Mouse (Mus musculus): ENCODE measurements around the gene Il5. TPM values are rescaled to one million over a fixed set of nuclear protein-coding genes. Genes with fewer than 3 reads are reported as not detected.

Il5 gene
- polyA plus RNA-seq, 1 experiment: not detected

DNA sequence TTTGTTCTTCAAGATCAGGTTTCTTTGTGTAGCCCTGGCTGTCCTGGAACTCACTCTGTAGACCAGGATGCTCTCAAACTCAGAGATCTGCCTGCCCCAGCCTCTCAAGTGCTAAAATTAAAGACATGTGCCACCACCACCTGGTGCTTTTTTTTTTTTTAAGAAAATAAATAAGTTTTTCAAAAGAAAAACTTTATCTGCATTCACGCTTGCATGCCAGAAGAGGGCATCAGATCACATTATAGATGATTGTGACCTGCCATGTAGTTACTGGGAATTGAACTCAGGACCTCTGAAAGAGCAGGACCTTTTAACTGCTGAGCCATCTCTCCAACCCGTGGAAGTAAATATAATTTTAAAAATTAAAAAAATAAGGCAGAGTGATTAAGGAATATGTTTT, 24.7 kb downstream of the Il5 start:
- TF ChIP-seq MYOG (IDR thresholded peaks at IDR 0.05; ENCODE audit: control insufficient read depth, extremely low read depth, insufficient read length) (no peak), USF1 (IDR thresholded peaks at IDR 0.05; ENCODE audit: low read depth) (no peak)
- Histone ChIP-seq H3K27me3 (ENCODE audit: control insufficient read depth, insufficient read depth, insufficient read length) (no peaks in the 10 kb centered on the region), H3K79me3 (ENCODE audit: low read depth) (no peaks in the 10 kb centered on the region), H3K36me3 (ENCODE audit: control insufficient read depth, insufficient read depth) (no peaks in the 10 kb centered on the region), H3K79me2 (ENCODE audit: control insufficient read depth, insufficient read depth) (no peaks in the 10 kb centered on the region), H3ac (ENCODE audit: control insufficient read depth, insufficient read length, low read depth) (no peak overlapping the region), H3K4me3 (ENCODE audit: insufficient read depth, poor library complexity, severe bottlenecking) (no peak overlapping the region)

DNA sequence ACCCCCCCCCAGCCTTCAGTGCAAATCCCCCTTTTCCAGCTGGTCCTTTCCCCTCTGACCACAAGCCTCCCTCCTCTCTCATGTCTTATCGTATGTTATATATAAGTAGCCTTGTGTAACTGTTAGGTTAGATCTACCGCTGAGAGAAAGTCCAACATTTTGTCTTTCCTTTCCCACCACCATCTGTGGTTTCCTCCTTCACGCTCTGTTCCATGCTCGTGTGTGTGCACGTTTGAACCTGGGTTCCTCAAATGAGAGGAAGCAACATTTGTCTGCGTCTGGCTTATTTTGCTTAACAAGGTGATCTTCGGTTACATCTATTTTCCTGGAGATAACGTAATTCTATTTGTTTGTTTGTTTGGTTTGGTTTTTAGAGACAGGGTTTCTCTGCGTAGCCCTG, 27.4 kb downstream of the Il5 start:
- H3K4me3 ChIP-seq (ENCODE audit: insufficient read depth, poor library complexity, severe bottlenecking): no peak overlapping the region
- H3ac ChIP-seq (ENCODE audit: control insufficient read depth, insufficient read length, low read depth): no peak overlapping the region
- TF ChIP-seq USF1 (IDR thresholded peaks at IDR 0.05; ENCODE audit: low read depth) (no peak), CTCF (IDR thresholded peaks at IDR 0.05; ENCODE audit: control insufficient read depth, insufficient read depth, insufficient read length) (no peak), MYOD1 (IDR thresholded peaks at IDR 0.05; ENCODE audit: control insufficient read depth, insufficient read length, low read depth) (no peak), CEBPB (IDR thresholded peaks at IDR 0.05; ENCODE audit: low read depth) (no peak), MAX (IDR thresholded peaks at IDR 0.05) (no peak), MYOG (IDR thresholded peaks at IDR 0.05; ENCODE audit: control insufficient read depth, extremely low read depth, insufficient read length) (no peak), FOSL1 (IDR thresholded peaks at IDR 0.05; ENCODE audit: insufficient read depth, low read length, poor library complexity, severe bottlenecking) (no peak)
- no peaks in the 10 kb centered on the region for H3K27me3 ChIP-seq (ENCODE audit: control insufficient read depth, insufficient read depth, insufficient read length)
- no peaks in the 10 kb centered on the region for H3K36me3 ChIP-seq (ENCODE audit: control insufficient read depth, insufficient read depth)
- H3K79me2 ChIP-seq (ENCODE audit: control insufficient read depth, insufficient read depth): no peaks in the 10 kb centered on the region
- no peaks in the 10 kb centered on the region for H3K79me3 ChIP-seq (ENCODE audit: low read depth)

DNA sequence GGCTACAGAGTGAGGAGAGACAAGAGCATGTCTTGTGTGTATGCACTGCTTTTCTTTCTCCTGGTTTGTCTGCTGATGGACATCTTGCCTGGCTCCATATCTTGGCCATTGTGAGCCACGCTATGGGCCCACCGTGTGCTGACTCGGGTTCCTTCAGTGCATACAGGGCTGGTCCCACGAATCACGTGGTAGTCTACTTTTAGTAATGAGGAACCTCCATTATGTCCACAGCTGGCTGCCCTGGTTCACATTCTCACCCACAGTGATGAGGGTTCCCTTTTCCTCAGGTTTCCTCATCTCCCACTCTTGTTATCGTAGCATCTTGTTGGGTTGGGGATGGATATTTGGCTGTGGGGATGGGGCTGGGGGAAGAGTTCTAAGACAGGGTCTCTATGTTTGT, 28.0 kb downstream of the Il5 start:
- H3K4me3 ChIP-seq (ENCODE audit: insufficient read depth, poor library complexity, severe bottlenecking): no peak overlapping the region
- no peaks in the 10 kb centered on the region for H3K79me2 ChIP-seq (ENCODE audit: control insufficient read depth, insufficient read depth)
- no peaks in the 10 kb centered on the region for H3K36me3 ChIP-seq (ENCODE audit: control insufficient read depth, insufficient read depth)
- no peaks in the 10 kb centered on the region for H3K79me3 ChIP-seq (ENCODE audit: low read depth)
- H3ac ChIP-seq (ENCODE audit: control insufficient read depth, insufficient read length, low read depth): no peak overlapping the region
- H3K27me3 ChIP-seq (ENCODE audit: control insufficient read depth, insufficient read depth, insufficient read length): no peaks in the 10 kb centered on the region
- TF ChIP-seq MYOG (IDR thresholded peaks at IDR 0.05; ENCODE audit: control insufficient read depth, extremely low read depth, insufficient read length) (no peak), MYOD1 (IDR thresholded peaks at IDR 0.05; ENCODE audit: control insufficient read depth, insufficient read length, low read depth) (no peak), FOSL1 (IDR thresholded peaks at IDR 0.05; ENCODE audit: insufficient read depth, low read length, poor library complexity, severe bottlenecking) (no peak), USF1 (IDR thresholded peaks at IDR 0.05; ENCODE audit: low read depth) (no peak), MAX (IDR thresholded peaks at IDR 0.05) (no peak), CEBPB (IDR thresholded peaks at IDR 0.05; ENCODE audit: low read depth) (no peak), CTCF (IDR thresholded peaks at IDR 0.05; ENCODE audit: control insufficient read depth, insufficient read depth, insufficient read length) (no peak)

DNA sequence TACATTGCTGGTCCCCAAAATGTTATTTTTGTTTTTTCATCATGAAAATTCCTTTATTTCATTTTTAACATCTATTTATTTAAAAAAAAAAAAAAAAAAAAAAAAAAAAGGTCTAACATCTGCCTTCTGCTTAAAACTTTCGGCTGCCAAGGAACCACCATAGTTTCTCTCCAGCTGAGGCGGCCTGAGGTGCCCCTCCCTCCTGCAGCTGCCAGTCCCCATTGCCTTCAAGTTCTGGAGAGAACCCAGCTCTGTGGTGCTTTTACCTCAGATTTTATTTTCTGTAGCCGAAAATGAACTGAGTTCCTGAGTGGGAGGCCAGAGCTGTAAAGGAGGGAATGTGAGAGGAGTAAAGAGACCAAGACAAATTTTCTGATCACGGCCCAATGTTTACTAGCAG, 28.7 kb downstream of the Il5 start:
- Histone ChIP-seq H3K4me3 (ENCODE audit: insufficient read depth, poor library complexity, severe bottlenecking) (no peak overlapping the region), H3ac (ENCODE audit: control insufficient read depth, insufficient read length, low read depth) (no peak overlapping the region), H3K79me3 (ENCODE audit: low read depth) (no peaks in the 10 kb centered on the region), H3K79me2 (ENCODE audit: control insufficient read depth, insufficient read depth) (no peaks in the 10 kb centered on the region), H3K36me3 (ENCODE audit: control insufficient read depth, insufficient read depth) (no peaks in the 10 kb centered on the region), H3K27me3 (ENCODE audit: control insufficient read depth, insufficient read depth, insufficient read length) (no peaks in the 10 kb centered on the region)
- no peak for TF ChIP-seq CEBPB (IDR thresholded peaks at IDR 0.05; ENCODE audit: low read depth)
- TF ChIP-seq MYOD1 (IDR thresholded peaks at IDR 0.05; ENCODE audit: control insufficient read depth, insufficient read length, low read depth): no peak
- TF ChIP-seq FOSL1 (IDR thresholded peaks at IDR 0.05; ENCODE audit: insufficient read depth, low read length, poor library complexity, severe bottlenecking): no peak
- no peak for TF ChIP-seq MAX (IDR thresholded peaks at IDR 0.05)
- no peak for TF ChIP-seq CTCF (IDR thresholded peaks at IDR 0.05; ENCODE audit: control insufficient read depth, insufficient read depth, insufficient read length)
- no peak for TF ChIP-seq USF1 (IDR thresholded peaks at IDR 0.05; ENCODE audit: low read depth)
- TF ChIP-seq MYOG (IDR thresholded peaks at IDR 0.05; ENCODE audit: control insufficient read depth, extremely low read depth, insufficient read length): no peak

DNA sequence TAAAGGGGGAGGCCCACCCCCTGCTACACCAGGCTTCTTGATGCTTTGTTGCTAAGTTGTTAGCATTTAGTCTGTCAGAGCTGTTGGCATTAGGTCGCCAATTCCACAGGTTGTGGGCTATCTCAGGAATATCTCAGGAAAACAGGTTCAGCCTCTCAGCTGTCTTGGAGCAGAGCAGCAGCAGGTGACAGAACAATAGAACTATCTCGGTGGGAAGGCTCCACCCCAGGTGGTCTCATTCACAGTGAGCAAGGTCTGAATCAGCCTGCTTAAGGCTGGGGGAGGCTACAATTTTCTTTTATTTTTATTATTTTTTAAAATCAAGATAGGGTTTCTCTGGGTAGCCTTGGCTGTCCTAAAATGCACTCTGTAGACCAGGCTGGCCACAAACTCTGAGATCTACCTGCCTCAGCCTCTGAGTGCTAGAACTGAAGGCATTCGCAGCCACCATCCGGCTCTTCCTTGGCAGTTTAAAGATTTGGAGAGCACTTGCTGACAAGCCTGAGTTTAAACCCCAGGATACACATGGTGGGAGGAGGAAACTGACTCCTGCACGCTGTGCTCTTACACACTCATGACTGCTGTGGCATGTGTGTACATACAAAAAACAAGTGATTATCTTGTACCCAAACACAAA, 29.2 kb downstream of the Il5 start:
- Histone ChIP-seq H3ac (ENCODE audit: control insufficient read depth, insufficient read length, low read depth) (no peak overlapping the region), H3K79me2 (ENCODE audit: control insufficient read depth, insufficient read depth) (no peaks in the 10 kb centered on the region), H3K27me3 (ENCODE audit: control insufficient read depth, insufficient read depth, insufficient read length) (no peaks in the 10 kb centered on the region), H3K4me3 (ENCODE audit: insufficient read depth, poor library complexity, severe bottlenecking) (no peak overlapping the region), H3K79me3 (ENCODE audit: low read depth) (no peaks in the 10 kb centered on the region), H3K36me3 (ENCODE audit: control insufficient read depth, insufficient read depth) (no peaks in the 10 kb centered on the region)
- TF ChIP-seq MYOG (IDR thresholded peaks at IDR 0.05; ENCODE audit: control insufficient read depth, extremely low read depth, insufficient read length) (no peak), FOSL1 (IDR thresholded peaks at IDR 0.05; ENCODE audit: insufficient read depth, low read length, poor library complexity, severe bottlenecking) (no peak), CTCF (IDR thresholded peaks at IDR 0.05; ENCODE audit: control insufficient read depth, insufficient read depth, insufficient read length) (no peak), CEBPB (IDR thresholded peaks at IDR 0.05; ENCODE audit: low read depth) (no peak), USF1 (IDR thresholded peaks at IDR 0.05; ENCODE audit: low read depth) (no peak), MAX (IDR thresholded peaks at IDR 0.05) (no peak), MYOD1 (IDR thresholded peaks at IDR 0.05; ENCODE audit: control insufficient read depth, insufficient read length, low read depth) (no peak)

DNA sequence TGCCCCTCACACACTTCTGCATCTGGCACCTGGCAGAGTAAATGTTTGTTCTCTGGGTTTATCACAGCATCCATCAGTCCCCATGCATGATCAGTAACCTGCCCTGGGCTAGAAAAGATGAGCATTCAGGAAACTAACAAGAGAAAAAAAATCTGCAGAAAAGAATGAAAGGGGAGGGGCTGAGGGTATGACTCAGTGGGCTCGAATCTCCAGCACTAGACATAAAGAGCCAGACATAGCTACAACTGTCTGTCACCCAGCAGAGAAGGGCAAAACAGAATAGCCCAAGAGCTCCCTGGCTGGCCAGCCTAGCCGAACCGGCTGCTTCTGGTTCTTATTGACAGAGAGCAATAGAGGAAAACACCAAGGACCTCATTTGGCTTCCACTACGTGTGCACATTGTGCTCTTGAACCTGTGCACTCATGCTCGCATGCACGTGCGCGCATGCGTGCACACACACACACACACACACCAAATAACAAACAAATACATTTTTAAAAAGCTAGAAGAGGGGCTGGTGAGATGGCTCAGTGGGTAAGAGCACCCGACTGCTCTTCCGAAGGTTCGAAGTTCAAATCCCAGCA, 34.5 kb downstream of the Il5 start:
- TF ChIP-seq USF1 (IDR thresholded peaks at IDR 0.05; ENCODE audit: low read depth) (no peak), CTCF (IDR thresholded peaks at IDR 0.05; ENCODE audit: control insufficient read depth, insufficient read depth, insufficient read length) (no peak), MAX (IDR thresholded peaks at IDR 0.05) (no peak), MYOD1 (IDR thresholded peaks at IDR 0.05; ENCODE audit: control insufficient read depth, insufficient read length, low read depth) (no peak), MYOG (IDR thresholded peaks at IDR 0.05; ENCODE audit: control insufficient read depth, extremely low read depth, insufficient read length) (no peak), CEBPB (IDR thresholded peaks at IDR 0.05; ENCODE audit: low read depth) (no peak), FOSL1 (IDR thresholded peaks at IDR 0.05; ENCODE audit: insufficient read depth, low read length, poor library complexity, severe bottlenecking) (no peak)
- Histone ChIP-seq H3K36me3 (ENCODE audit: control insufficient read depth, insufficient read depth) (no peaks in the 10 kb centered on the region), H3K79me3 (ENCODE audit: low read depth) (no peaks in the 10 kb centered on the region), H3K27me3 (ENCODE audit: control insufficient read depth, insufficient read depth, insufficient read length) (no peaks in the 10 kb centered on the region), H3K79me2 (ENCODE audit: control insufficient read depth, insufficient read depth) (no peaks in the 10 kb centered on the region), H3K4me3 (ENCODE audit: insufficient read depth, poor library complexity, severe bottlenecking) (no peak overlapping the region), H3ac (ENCODE audit: control insufficient read depth, insufficient read length, low read depth) (no peak overlapping the region)

Data from C2C12 (cell line).